Mouse (Mus musculus): ENCODE data around the gene Rab17.

DNA sequence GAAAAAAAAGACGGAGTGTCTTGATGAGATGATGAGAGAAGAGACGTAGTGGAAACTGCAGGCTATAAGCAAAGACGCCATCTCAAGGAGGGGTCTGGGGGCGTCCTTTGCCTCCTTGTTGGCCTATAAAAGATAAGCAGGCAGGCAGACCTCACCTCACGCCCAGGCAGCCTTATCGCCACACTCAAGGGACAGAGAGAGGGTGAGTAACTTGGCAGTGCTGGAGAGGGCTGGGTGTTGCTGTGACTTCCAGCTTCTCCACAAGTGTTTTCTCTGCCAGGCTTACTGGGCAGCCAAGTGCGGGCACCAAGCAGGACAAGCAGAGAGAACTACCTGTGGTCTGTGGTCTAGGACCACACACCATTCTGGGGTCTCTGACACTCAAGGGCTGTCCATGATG lies 17.8 kb downstream of the Rab17 start:
- TF ChIP-seq CTCF (IDR thresholded peaks at IDR 0.05; ENCODE audit: low read depth) (no peak), EP300 (IDR thresholded peaks at IDR 0.05; ENCODE audit: low read depth) (no peak)
